Mouse (Mus musculus): Measurements from ENCODE around the gene Pdhb. TPM values are rescaled to one million over a fixed set of nuclear protein-coding genes. Genes with fewer than 3 reads are reported as not detected.
A peak's percentile ranks its signal among the peaks of the same experiment; 100 is the strongest.

Gene Pdhb
- polyA plus RNA-seq, 1 experiment: 19.8 TPM

DNA sequence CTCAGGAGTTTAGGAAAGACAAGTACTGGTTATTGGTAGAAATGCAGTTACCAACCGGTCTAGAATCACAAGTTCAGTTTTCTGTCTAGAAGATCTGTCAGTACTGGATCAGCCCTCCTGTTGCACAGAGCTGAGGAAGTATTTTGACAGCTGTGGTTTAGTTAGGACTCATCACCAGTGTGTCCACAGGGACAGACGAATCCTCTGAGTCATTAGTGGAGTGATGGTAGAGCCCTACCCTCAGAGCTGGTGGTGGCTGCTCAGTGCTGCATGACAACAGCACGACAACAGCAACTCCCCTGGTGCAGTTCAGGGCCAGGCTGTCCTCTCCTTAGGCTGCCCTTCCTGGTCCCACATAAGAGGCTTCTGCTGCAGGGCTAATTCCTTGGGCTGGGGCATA lies 18.8 kb downstream of the Pdhb start:
- 86% methylated on average over 3 of the region's 3 CpGs for WGBS
- peaks cover 46% of the 10 kb centered on the region for H3K36me3 ChIP-seq (ENCODE audit: control insufficient read depth, insufficient read depth, low read length)
- H3K27ac ChIP-seq (ENCODE audit: insufficient read depth, low read depth, low read length): no peak overlapping the region
- TF ChIP-seq CTCF (IDR thresholded peaks at IDR 0.05; ENCODE audit: extremely low read depth, insufficient read length, insufficient replicate concordance, low read depth, low read length) (no peak), POLR2A (IDR thresholded peaks at IDR 0.05; ENCODE audit: low read depth, low read length) (no peak)
- no peaks in the 10 kb centered on the region for H3K27me3 ChIP-seq (ENCODE audit: control insufficient read depth, insufficient read depth, low read length)
- no peak overlapping the region for H3K4me3 ChIP-seq (ENCODE audit: low read depth, low read length)
- no peaks in the 10 kb centered on the region for H3K4me1 ChIP-seq (ENCODE audit: control insufficient read depth, insufficient read depth, insufficient read length, low read length)

DNA sequence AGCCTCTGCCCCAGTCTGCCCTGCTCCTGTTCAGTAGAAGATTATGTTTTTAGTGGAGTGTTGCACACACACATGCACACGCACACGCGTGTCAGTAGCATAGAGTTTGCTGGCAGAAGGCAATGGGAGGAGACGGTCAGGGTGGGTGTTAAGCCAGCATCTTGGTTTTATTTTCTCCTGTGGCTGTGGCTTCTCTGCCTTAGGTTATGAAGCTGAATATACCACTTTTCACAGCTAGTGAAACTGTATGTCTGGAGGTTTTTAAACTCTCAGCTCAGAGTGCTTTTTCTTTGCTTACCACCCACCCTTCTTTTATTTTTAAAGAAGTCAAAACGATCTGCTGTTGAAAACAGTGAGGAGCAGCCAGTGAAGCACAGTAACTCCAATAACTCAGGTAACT lies 21.1 kb downstream of the Pdhb start:
- peaks cover 4% of the 10 kb centered on the region; the same call in 1 of the 2 replicates for H3K4me1 ChIP-seq (ENCODE audit: control insufficient read depth, insufficient read depth, insufficient read length, low read length)
- no peak overlapping the region for H3K27ac ChIP-seq (ENCODE audit: insufficient read depth, low read depth, low read length)
- H3K36me3 ChIP-seq (ENCODE audit: control insufficient read depth, insufficient read depth, low read length): peaks cover 47% of the 10 kb centered on the region
- no peak overlapping the region for H3K4me3 ChIP-seq (ENCODE audit: low read depth, low read length)
- 96% methylated on average over 5 of the region's 5 CpGs for WGBS
- TF ChIP-seq POLR2A (IDR thresholded peaks at IDR 0.05; ENCODE audit: low read depth, low read length) (no peak), CTCF (IDR thresholded peaks at IDR 0.05; ENCODE audit: extremely low read depth, insufficient read length, insufficient replicate concordance, low read depth, low read length) (no peak)
- H3K27me3 ChIP-seq (ENCODE audit: control insufficient read depth, insufficient read depth, low read length): no peaks in the 10 kb centered on the region

DNA sequence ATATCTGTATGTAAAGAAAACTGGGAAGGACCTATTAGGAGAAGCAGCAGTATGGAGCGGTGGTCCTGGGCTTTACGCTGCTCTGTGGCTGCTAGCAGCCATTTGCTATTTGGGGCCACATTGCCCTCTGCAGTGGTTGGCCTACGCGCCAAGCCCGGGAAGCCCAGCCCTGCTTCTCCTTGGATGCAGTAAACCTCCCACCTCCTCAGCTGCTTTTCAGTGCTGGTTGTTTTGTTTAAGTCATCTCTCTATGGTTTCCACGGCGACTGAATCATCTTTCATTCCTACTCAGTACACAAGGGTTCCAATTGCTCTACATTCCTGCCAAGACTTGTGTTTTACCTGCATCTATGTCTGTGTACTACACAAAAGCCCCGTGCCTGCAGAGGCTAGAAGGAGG lies 24.0 kb downstream of the Pdhb start:
- no peak overlapping the region for H3K4me3 ChIP-seq (ENCODE audit: low read depth, low read length)
- H3K4me1 ChIP-seq (ENCODE audit: control insufficient read depth, insufficient read depth, insufficient read length, low read length): peaks cover 10% of the 10 kb centered on the region
- H3K27ac ChIP-seq (ENCODE audit: insufficient read depth, low read depth, low read length): no peak overlapping the region
- TF ChIP-seq POLR2A (IDR thresholded peaks at IDR 0.05; ENCODE audit: low read depth, low read length) (no peak), CTCF (IDR thresholded peaks at IDR 0.05; ENCODE audit: extremely low read depth, insufficient read length, insufficient replicate concordance, low read depth, low read length) (no peak)
- H3K27me3 ChIP-seq (ENCODE audit: control insufficient read depth, insufficient read depth, low read length): no peaks in the 10 kb centered on the region
- WGBS: 89% methylated on average over 8 of the region's 8 CpGs
- peaks cover 53% of the 10 kb centered on the region for H3K36me3 ChIP-seq (ENCODE audit: control insufficient read depth, insufficient read depth, low read length)

DNA sequence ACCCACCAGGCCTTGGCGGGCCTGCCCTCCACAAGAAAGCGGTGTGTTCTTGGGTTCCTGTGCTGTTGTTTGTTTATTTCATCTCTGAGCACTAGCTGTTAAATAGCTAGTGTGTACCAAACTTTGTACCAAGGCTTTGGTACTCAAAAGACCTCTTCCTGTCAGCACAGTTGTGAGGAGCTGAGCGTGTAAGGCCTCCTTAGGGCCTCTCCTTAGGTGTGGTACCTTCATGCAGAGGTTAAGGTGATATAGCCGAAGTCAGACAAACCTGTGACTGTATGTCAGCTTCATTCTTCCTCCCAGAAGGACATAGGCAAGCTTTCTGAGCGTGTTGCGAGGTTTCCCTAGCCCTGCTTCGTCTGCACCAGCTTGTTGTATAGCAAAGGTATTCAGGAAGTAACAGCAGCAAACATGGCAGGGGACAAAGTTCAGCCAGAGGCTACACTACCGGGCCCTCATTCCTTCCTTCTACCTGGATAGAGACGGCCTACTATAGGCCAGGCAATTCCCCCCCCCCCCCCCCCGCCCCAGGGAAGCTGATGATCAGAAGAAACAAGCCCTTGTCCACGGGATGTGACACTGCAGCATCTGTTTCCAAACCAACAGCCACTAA lies 26.1 kb downstream of the Pdhb start:
- Histone ChIP-seq H3K27ac (ENCODE audit: insufficient read depth, low read depth, low read length) (peak overlapping the region; percentile 90), H3K4me3 (ENCODE audit: low read depth, low read length) (no peak overlapping the region), H3K4me1 (ENCODE audit: control insufficient read depth, insufficient read depth, insufficient read length, low read length) (peaks cover 10% of the 10 kb centered on the region), H3K36me3 (ENCODE audit: control insufficient read depth, insufficient read depth, low read length) (peaks cover 54% of the 10 kb centered on the region), H3K27me3 (ENCODE audit: control insufficient read depth, insufficient read depth, low read length) (no peaks in the 10 kb centered on the region)
- WGBS: 40% methylated on average over 11 of the region's 11 CpGs
- TF ChIP-seq POLR2A (IDR thresholded peaks at IDR 0.05; ENCODE audit: low read depth, low read length): no peak
- no peak for TF ChIP-seq CTCF (IDR thresholded peaks at IDR 0.05; ENCODE audit: extremely low read depth, insufficient read length, insufficient replicate concordance, low read depth, low read length)

DNA sequence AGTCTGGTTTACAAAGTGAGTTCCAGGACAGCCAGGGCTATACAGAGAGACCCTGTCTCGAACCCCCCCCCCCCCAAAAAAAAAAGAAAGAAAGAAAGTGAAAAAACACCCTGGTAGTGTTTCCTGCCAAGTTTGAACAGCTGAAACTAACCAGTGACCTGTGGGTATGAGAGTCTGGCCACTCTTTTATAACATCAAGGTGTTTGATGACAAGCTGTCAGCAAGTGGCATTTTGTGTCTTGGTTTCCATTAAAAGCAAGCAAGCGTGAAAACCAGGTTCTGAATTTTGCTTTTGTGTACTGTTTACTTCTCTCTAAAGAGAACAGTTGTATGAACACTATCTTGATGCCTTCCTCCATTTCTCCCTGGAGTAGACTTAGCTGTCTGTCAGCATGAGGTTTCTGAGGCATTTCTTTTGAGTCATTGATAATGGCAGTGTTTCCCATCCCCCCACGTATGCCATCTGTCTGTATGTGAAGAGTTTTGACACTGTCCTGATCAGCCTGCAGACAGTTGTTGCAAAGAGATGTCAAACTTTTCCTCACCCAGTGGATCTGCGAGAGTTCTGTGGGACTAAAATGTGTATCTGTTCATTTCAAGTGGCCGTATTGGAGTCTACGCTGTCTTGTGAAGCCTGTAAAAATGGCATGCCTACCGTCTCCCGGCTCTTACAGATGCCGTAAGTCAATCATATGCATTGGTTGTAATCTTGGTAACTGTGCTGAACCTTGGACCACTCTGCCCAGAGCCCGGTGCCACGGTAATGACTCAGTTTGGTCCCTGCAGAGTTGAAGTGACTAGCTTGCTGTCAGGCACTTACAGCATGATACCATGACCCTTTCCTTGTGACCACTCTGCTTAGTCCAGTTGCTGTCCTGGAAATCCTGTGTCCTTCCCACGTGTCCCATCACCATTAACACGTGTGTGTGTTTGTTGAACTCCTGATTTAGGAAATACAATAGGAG lies 26.9 kb downstream of the Pdhb start:
- TF ChIP-seq POLR2A (IDR thresholded peaks at IDR 0.05; ENCODE audit: low read depth, low read length) (no peak), CTCF (IDR thresholded peaks at IDR 0.05; ENCODE audit: extremely low read depth, insufficient read length, insufficient replicate concordance, low read depth, low read length) (no peak)
- WGBS: 49% methylated on average over 13 of the region's 13 CpGs
- H3K4me1 ChIP-seq (ENCODE audit: control insufficient read depth, insufficient read depth, insufficient read length, low read length): peaks cover 10% of the 10 kb centered on the region
- peak overlapping the region; percentile 90 for H3K27ac ChIP-seq (ENCODE audit: insufficient read depth, low read depth, low read length)
- peaks cover 54% of the 10 kb centered on the region for H3K36me3 ChIP-seq (ENCODE audit: control insufficient read depth, insufficient read depth, low read length)
- no peak overlapping the region for H3K4me3 ChIP-seq (ENCODE audit: low read depth, low read length)
- no peaks in the 10 kb centered on the region for H3K27me3 ChIP-seq (ENCODE audit: control insufficient read depth, insufficient read depth, low read length)

DNA sequence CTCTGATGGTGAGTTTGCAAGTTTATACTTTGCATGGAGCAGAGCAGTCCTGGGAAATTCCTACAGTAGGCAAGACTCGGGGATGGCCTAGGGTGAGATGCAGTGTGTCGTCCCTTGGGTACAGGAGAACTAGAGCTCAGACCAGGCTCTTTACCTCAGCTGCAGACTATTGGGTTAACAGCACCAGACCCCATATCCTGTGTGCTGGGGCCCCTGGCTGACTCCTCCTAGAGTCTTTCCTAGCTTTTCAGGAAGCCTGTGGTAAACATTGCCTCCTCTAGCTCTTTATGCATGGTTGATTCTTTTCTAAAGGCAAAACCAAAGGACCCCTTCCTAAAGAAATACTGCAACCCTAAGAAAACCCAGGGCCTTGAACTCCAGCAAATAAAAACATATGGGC lies 31.7 kb downstream of the Pdhb start:
- peaks cover under 1% of the 10 kb centered on the region; the same call in 1 of the 2 replicates for H3K4me1 ChIP-seq (ENCODE audit: control insufficient read depth, insufficient read depth, insufficient read length, low read length)
- TF ChIP-seq POLR2A (IDR thresholded peaks at IDR 0.05; ENCODE audit: low read depth, low read length) (no peak), CTCF (IDR thresholded peaks at IDR 0.05; ENCODE audit: extremely low read depth, insufficient read length, insufficient replicate concordance, low read depth, low read length) (no peak)
- peaks cover 65% of the 10 kb centered on the region for H3K36me3 ChIP-seq (ENCODE audit: control insufficient read depth, insufficient read depth, low read length)
- H3K27me3 ChIP-seq (ENCODE audit: control insufficient read depth, insufficient read depth, low read length): no peaks in the 10 kb centered on the region
- 92% methylated on average over 2 of the region's 2 CpGs for WGBS
- H3K4me3 ChIP-seq (ENCODE audit: low read depth, low read length): no peak overlapping the region
- H3K27ac ChIP-seq (ENCODE audit: insufficient read depth, low read depth, low read length): no peak overlapping the region
